Mouse (Mus musculus) neutrophil, adult 5-6 weeks (primary cell): ENCODE data around the gene Keg1. TPM values are rescaled to one million over a fixed set of nuclear protein-coding genes. Genes with fewer than 3 reads are reported as not detected.
"Not testable (repeated sequence)": the region's sequence is repeated elsewhere in the genome, so short reads cannot be mapped to it uniquely, and the experiment has no call there.

Experiments used
- ATAC-seq: fragments of 151-379, 151-347 bp; 2 replicates; pipeline ENCODE4 v1.8.0; 2017; ENCODE audit warnings: mild to moderate bottlenecking, moderate TSS enrichment; ENCODE audit not compliant: insufficient number of reproducible peaks, poor library complexity, low FRiP score, severe bottlenecking; ENCODE audit errors: extremely low read depth
- total RNA-seq: library from RNA; stranded (forward); fragments of 200-1000 nt; gene quantifications from 2 replicates; pipeline ENCODE4 v1.2.3, GENCODE M21; 2017

Keg1 gene
- total RNA-seq, result not detected in 2 replicates

DNA sequence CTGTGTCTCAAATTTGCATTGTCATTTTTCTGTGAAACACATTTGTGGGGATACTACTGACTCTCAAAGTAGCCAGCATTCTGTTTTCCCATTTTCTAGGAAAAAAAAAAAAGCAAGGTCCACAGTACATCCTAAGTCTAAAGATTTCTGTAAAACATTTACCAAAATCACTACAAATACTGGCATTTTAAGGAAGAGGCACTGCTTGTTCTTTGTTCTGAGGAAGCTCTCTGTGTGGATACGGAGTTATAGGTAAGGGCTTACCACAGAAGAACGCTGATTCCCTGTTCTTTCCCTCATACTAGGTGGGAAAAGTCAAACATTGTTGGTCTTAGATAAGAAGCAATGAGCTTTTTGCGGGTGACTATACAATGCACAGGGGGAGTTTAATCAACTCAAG lies at the start of gene Keg1:
TSS of gene Keg1 (plus strand) at position 197 of the 400 bp plus-strand sequence.
- no peak for ATAC-seq

DNA sequence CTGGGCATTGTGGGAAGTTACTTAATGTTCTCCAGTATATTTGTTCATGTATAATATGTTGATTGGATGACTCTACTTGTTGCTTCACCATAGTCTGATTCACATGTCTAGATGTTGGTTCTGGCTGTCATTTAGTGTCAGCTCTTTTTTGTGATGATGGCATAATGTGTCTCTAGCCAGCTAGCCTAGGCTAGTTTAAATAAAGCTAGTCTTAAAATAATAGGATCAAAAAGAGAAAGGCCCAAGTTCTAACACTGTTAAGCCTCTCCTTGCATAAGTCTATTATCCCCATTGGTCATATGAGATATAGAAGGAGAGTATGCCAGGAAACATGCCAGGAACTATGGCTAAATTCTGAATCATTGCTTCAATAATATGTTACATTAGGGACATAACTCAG lies 46.1 kb upstream of the Keg1 start:
- no peak for ATAC-seq

DNA sequence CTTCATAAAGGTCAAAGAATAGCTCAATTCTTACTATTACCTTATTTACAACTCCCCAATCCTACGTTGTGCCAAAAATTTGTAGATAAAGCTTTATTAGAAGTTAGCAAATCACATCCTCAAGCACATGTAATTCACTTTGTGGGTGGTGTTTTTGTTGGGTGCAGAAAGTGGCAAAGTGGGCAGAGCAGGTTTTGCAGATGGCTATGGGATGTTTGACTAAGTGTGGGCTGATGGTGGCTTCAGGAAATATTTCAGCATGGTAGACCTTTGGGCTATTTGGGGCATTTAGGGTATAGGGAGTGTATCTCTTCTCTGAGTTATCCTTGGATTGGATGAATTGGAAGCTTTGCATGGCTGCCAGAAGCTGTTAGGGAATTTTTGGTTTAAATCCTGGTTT lies 29.4 kb upstream of the Keg1 start:
- no peak for ATAC-seq

DNA sequence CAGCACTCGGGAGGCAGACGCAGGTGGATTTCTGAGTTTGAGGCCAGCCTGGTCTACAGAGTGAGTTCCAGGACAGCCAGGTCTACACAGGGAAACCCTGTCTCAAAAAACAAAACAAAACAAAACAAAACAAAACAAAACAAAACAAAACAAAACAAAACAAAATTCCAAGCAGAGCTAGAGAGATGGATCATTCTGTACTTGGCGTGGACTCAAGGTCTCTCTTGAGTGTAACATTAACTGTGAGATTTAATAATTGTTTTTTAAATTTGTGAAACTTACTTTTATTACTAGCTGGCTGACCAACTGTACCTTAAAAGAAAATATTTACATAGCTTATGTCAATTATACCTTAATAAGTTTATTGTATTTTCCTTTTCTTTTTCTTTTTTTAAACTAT lies 27.0 kb upstream of the Keg1 start:
- ATAC-seq, result not testable (repeated sequence)

DNA sequence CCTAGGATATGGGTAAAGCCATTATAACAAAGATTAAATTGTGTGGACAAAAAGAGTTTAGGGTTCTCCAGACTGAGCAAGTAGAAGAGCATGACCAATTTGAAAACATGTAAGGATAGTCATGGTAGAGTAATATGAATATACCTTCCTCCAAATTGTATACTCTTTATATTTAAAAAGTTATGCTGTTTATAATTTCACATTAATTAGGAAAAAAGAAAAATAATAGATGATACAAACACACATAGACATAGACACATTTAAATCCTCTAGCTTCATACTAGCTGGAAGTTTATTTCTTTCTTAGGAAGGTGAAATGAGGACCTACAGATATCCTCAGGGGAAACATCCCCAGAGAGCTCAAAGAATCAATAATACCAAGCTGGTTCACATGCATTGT lies 25.4 kb upstream of the Keg1 start, which contains the start of gene Olfr1442:
TSS of gene Olfr1442 (plus strand) at position 301 of the 400 bp plus-strand sequence.
- no peak for ATAC-seq

DNA sequence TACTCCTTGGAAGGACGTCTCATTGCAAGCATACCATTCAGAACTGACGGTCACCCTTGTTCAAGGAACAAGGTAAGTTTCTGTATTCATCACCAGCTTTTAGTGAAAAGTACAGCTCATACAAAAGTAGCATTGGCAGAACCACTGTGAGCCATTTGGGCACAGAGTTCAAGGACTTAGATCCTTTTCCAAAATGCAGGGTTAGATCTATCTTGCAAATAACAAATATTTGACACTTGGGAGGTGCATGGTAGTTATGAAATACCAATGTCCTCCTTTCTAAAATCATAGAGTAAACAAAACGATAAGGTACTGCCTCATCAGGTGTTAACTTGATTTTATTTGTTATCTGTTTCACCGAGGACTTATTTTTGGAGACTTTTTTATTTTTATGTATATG lies 24.5 kb upstream of the Keg1 start:
- ATAC-seq, result no peak

DNA sequence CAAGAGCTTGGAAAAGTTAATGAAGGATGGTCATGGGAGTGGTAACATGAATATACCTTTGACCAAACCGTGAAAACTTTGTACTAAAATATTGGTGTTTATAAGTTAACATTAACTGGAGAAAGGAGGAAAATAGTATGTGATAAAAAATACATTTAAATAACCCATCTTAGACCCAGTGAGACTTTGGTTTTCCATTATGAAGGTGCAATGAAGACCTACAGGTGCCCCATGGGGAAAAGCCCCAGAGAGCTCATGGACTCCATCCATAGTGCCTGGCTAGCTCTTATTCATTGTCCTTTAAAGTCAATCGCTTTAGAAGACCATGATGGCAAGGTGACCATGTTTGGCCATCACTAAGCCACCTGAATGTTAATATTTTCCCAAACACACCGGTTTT lies 17.8 kb upstream of the Keg1 start, which contains the start of gene Olfr1443:
TSS of gene Olfr1443 (plus strand) at position 301 of the 400 bp plus-strand sequence.
- ATAC-seq, result no peak

DNA sequence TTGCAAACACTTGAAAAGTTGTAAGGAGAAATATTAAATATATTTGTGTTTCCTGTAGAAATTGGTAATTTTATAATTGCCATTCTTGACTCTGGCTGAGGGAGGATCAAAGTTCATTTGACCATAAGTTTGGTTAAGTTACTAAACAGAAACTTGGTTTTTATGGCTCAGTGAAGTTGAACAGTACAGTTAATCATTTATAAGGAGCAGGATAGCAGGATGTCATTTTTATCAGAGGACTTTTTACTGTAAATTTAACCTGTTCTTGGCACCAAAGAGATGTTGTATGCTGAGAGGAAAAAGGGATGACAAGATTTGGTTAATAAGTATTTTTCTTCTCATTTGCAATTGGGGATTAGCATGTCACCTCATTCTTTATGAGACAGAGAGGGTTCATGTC lies 10.9 kb upstream of the Keg1 start:
- ATAC-seq, result no peak

DNA sequence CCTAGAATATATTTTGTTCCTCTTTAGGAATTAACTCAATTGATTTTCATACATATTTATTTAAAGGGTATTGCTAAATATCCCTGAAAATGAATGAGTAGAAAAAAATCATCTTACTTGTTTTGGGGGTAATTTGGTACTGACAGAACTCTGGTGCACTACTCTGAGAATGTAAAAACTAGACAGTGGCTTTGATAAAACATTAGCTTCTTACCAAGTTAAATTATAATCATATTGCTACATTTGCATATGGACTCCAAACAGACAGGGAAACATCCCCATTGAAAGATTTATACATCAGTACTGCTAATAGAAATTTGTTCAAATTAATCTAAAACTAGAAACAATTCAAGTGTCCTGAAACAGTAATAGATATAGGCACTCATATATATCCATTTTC lies 10.4 kb upstream of the Keg1 start:
- ATAC-seq, result no peak

DNA sequence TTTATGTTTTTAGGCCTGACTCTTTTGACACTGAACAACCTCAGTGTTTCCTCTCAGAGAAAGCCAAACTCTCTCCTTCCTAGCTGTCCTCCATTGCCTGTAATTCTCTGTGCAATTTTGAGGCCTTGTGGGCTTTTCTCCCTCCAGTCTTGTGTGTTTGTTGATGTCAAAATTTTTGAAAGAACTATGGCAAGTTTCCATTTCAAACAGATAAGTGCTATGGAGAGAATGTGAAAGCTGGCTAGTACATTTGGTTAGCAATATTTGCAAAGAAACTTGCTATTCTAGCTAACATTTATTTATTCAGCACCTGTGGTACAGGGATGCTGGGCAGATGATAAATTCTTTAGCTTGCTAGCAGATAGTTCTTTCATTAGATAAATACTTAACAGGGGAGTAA lies 635 bp downstream of the Keg1 start:
- ATAC-seq, result no peak

DNA sequence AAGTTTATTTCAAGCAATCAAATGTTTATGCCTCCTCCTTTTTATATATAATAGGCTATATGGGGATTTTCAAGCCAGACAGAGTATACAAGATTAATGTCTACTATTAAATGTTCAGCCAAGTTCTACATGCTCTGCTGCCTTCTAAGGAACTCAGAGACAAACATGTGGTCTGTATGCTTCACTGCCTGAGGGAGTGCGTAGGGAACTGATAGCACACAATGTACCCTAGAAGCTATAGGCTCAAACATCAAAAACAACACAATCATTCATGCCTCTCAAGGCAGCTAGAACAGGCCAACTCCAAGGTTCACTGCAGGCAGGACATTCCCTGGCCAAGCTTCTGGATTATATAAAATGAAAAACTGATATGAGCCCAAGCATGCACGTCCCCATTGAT lies 12.9 kb downstream of the Keg1 start:
- ATAC-seq, result no peak

DNA sequence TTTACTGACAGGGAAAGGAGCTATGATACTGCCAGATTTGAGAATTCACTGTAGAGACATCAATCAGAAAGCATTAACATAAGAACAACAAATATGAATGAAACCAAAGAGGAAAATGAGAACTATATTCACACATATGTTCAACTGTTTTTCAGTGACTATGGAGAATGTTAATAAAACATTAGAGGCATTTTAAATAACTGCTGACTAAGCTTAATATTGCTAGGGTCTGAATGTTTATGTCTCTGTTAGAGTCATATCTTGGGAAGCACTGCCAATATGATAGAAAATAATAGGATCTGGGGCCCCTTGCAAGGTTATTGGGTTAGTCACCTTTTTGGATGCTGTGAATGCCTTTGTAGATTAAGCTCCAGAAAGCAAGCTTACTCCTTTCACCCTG lies 13.4 kb downstream of the Keg1 start:
- no peak for ATAC-seq

DNA sequence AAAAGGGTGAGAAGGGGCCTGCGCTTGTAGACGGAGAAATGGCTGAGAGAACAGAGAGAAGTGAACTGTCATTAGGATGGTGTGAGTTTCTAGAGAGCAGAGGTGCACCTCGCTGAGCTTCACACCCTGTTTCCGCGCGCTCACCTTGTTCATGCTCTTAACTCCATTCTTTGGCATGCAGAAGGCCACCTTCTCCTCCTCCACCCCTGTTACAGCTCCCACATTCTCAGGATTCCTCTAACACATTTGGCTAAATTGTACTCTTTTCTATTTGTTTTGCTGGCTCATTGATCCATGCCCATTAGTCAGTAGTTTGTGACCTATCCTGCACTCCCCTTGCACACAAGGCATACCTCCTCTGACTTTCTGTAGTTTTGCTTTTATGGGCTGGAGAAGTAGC lies 23.6 kb downstream of the Keg1 start:
- no peak for ATAC-seq

DNA sequence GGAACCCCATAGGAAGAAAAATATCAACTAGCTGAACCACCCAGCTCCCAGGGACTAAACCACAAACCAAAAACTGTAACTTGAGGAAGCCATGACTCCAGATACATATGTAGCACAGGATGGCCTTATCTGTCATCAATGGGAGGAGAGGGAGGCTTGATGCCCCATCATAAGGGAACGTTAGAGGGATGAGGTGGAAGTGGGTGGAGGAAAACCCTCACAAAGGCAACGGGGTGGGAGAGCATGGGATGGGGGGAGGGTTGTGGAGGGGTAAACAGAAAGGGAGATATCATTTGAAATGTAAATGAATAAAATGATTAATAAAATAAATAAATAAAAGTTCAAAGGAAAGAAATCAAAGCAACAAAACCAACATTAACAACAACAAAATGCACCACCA lies 24.9 kb downstream of the Keg1 start:
- ATAC-seq, result no peak

DNA sequence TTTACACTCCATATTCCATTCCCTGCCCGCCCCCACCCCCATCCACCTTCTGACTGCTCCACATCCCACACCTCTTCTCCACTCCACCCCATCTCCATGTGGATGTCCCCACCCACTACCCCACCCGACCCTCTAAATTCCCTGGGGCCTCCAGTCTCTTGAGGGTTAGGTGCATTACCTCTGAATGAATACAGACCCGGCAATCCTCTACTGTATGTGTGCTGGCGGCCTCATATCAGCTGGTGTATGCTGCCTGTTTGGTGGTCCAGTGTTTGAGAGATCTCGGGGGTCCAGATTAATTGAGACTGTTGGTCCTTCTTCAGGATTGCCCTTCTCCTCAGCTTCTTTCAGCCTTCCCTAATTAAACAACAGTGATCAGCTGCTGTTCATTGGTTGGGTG lies 25.3 kb downstream of the Keg1 start:
- ATAC-seq, result not testable (repeated sequence)

DNA sequence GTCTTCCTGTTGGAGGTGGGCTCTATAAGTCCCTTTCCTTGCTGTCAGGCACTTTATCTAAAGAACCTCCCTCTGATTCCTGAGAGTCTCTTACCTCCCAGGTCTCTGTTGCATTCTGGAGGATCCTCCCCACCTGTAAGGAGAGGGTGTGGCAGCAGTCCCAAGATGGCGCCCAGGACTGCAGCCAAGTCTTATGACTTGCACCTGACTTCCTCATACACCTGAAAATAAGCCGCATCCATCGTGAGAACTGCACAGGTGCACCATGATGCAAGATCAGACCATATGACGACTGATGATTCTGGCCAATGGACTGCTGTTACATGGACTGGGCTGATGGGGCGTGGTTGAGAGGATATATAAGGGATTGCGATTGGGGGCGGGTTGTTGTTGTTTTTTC lies 26.0 kb downstream of the Keg1 start:
- not testable (repeated sequence) for ATAC-seq

DNA sequence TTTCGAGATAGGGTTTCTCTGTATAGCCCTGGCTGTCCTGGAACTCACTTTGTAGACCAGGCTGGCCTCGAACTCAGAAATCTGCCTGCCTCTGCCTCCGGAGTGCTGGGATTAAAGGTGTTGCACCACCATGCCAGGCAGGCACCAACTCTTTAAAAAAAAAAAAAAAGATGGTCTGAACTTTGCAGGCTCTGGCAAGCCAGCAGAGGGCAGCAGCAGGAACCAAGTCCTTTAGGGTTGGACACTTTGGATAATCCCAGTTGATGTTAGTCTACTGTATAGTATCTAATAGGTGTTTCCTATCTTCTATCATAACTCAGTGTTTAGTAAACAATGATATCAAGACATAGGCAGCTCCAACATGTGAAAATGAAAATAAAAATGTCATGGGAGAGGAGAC lies 26.7 kb downstream of the Keg1 start:
- ATAC-seq, result no peak

DNA sequence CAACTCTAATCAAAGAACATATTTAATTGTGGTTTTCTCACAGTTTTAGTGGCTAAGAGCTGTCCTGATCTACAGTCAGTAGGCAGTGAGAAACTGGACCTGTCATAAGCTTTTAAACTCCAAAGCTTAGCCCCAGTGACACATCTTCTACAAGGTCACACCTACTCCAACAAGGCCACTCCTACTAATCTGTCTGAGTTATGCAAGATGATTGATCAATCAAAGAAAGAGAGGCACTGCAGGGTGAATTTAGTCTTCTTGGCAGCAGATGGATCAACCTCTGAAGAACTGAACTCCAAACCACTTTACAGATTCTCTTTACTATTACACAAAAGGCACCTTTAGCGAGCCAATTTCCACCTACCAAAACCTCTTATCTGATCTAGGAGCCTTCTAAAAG lies 30.3 kb downstream of the Keg1 start:
- no peak for ATAC-seq

DNA sequence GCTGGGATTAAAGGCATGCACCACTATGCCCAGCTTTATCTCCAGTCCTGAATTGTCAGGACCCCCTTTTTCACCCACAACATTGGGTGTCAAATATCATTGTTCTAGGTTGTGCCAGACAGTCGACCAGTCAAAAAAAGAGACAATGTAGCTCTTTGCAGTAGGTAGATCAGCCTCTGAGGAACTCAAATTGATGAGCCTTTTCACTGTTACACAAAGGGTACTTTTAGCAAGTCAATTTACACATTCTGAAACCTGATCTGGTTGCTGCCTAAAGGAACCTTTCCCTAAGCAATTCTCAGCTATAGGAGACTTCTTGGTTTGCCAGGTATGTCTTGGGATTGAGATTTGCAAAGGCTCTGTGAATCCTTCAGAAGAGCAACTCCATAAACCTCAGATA lies 35.5 kb downstream of the Keg1 start:
- ATAC-seq, result no peak

DNA sequence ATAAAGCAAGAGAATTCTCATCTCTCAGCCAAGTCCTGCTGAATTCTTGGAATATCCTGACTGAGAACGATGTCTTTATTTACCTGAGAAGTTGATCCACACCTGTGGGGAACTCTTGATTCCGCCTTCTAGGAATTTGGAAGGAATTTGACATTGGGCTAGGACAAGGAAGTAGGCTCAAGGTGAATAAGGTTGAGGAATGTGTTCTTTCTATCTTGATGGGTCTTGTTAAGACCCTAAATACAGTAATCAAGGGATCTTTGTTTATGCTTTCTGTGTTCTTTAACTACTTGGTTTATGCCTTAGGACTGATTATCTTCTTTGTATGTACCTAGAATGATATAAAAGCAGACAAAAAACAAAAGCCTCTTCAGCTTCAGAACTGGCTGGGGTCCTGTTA lies 36.4 kb downstream of the Keg1 start:
- no peak for ATAC-seq

DNA sequence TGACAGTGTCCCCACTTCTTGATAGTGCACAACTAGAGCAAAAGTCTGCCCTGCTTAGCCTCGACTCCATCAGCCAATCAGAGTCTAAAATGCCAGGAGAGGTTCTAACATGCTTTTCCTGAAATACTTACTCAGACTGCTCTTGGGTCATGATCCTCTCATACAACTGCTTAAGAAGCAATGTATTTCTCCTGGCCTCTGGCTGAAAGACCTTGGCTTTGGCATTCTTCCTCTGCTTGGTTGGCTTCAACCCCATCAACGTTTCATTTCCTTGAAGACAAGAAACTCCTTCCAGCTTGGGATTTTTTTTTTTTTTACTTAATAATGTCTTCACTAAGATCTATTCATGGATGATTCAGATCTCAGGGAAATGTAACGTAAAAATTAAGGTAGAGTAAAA lies 60.7 kb downstream of the Keg1 start:
- no peak for ATAC-seq
